Mouse (Mus musculus) liver, embryonic 14.5 days (tissue): ENCODE measurements around the gene Kdm2a. TPM values are rescaled to one million over a fixed set of nuclear protein-coding genes. Genes with fewer than 3 reads are reported as not detected.

ENCODE experiments used
- ATAC-seq: fragments of 200-750 bp; cut with Nextera tagmentation; 2 replicates; pipeline ENCODE4 v1.8.0; 2017; ENCODE audit warnings: moderate number of reproducible peaks, mild to moderate bottlenecking, moderate library complexity; ENCODE audit not compliant: insufficient read depth
- DNase-seq, 3 experiments: peaks; one replicate each; pipeline ENCODE4 v3.0.0-alpha.2; 2012 to 2013; ENCODE audit warnings: low read depth in 3 of 3, low spot score in 3 of 3
- H3K27ac ChIP-seq: fragments of 300-500 bp; sonication (generic); 2 replicates; pipeline ENCODE4 v1.5.1; 2014; ENCODE audit warnings: moderate library complexity, mild to moderate bottlenecking, control low read depth, inconsistent platforms
- H3K27me3 ChIP-seq: fragments of 300-500 bp; sonication (generic); 2 replicates; pipeline ENCODE4 v1.6.1; 2014; ENCODE audit warnings: mild to moderate bottlenecking, low read length, moderate library complexity; ENCODE audit not compliant: control insufficient read depth, insufficient read depth
- H3K36me3 ChIP-seq: fragments of 300-500 bp; sonication (generic); replicated peaks from 2 replicates; pipeline ENCODE4 v1.6.1; 2014; ENCODE audit warnings: low read depth; ENCODE audit not compliant: control insufficient read depth, insufficient read depth
- H3K4me1 ChIP-seq, 2 experiments: fragments of 200-500 bp in 1 of 2; fragments of 300-500 bp in 1 of 2; sonication (generic) in 1 of 2; replicated peaks; 2 replicates each; pipeline ENCODE4 v1.6.1; 2012 to 2014; ENCODE audit warnings: antibody characterized with exemption in 1 of 2, inconsistent platforms in 1 of 2, low read length in 1 of 2; ENCODE audit not compliant: control insufficient read depth in 2 of 2, insufficient read depth in 2 of 2
- H3K4me2 ChIP-seq: fragments of 300-500 bp; sonication (generic); 2 replicates; pipeline ENCODE4 v1.6.1; 2014; ENCODE audit warnings: low read depth, mild to moderate bottlenecking, control low read depth, moderate library complexity
- H3K4me3 ChIP-seq, 2 experiments: fragments of 200-500 bp in 1 of 2; fragments of 300-500 bp in 1 of 2; sonication (generic) in 1 of 2; 2 replicates each; pipeline ENCODE4 v1.5.1; 2012 to 2014; ENCODE audit warnings: low read depth in 2 of 2, low read length in 2 of 2, mild to moderate bottlenecking in 2 of 2, control low read depth in 1 of 2, inconsistent platforms in 1 of 2, moderate library complexity in 1 of 2; ENCODE audit not compliant: insufficient read depth in 1 of 2
- H3K9ac ChIP-seq: fragments of 300-500 bp; sonication (generic); replicated peaks from 2 replicates; pipeline ENCODE4 v1.6.1; 2014; ENCODE audit warnings: mild to moderate bottlenecking, control low read depth, moderate library complexity
- H3K9me3 ChIP-seq: fragments of 300-500 bp; sonication (generic); 2 replicates; pipeline ENCODE4 v1.6.1; 2016; ENCODE audit warnings: low read length, mixed read lengths; ENCODE audit not compliant: control insufficient read depth
- CTCF ChIP-seq: IDR thresholded peaks from 2 replicates; pipeline ENCODE4 v1.5.1; 2016; ENCODE audit warnings: antibody characterized with exemption, low read depth, control low read depth
- EP300 ChIP-seq: IDR thresholded peaks from 2 replicates; pipeline ENCODE4 v1.6.1; 2016; ENCODE audit warnings: antibody characterized with exemption, low read depth
- WGBS: fragments of 180-500 bp; shearing (Covaris S2); extraction: QIAGEN DNeasy Blood & Tissue Kit; methylation state at CpG from one replicate; pipeline ENCODE4 v1.1.7; 2014; ENCODE audit not compliant: insufficient replicate concordance; 5-methylcytosine and 5-hydroxymethylcytosine counted together
- polyA plus RNA-seq, 2 experiments: library from polyadenylated mRNA; depleted of rRNA in 1 of 2; stranded (reverse) in 1 of 2; unstranded in 1 of 2; fragments of >200 nt; fragmentation: Nextera tagmentation in 1 of 2; extraction: Ambion mirVana in 1 of 2; gene quantifications; 2 replicates each; pipeline versions ENCODE4 v1.2.1 to v1.2.3; 2012 to 2014

Gene Kdm2a
- polyA plus RNA-seq, 2 experiments, result 12.4 to 19.0 TPM

DNA sequence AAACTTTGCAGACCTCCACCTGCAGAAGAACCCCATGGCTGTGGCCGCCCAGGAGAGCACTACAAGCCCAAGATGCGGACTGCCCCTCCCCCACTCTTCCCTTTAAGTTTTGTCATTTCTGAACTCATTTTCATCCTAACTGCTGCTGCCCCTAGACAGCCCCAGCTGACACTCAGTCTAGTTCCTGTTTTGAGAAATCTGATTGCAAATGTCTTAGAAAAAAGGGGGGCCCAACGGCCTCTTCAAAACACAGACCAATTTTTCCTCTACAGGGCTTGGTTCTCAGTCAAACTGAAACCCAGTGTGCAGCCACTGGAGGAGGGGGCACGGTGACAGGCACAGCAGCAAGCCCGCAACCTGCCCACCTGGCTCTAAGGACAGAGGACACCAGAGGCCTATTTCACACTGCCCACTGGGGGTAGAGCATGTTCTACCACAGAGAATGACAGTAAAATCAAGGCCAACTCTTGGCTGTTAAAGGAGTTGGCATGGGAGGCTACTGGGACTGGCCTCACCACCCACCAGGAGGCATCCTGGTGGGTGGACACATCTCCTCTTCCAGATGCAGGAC is 93.7 kb downstream of the Kdm2a start:
- H3K9ac ChIP-seq, result peak overlapping the region; percentile 97; the same call in 1 of the 2 replicates
- no peak for TF ChIP-seq CTCF
- WGBS, result 25% methylated on average over 5 of the region's 5 CpGs

DNA sequence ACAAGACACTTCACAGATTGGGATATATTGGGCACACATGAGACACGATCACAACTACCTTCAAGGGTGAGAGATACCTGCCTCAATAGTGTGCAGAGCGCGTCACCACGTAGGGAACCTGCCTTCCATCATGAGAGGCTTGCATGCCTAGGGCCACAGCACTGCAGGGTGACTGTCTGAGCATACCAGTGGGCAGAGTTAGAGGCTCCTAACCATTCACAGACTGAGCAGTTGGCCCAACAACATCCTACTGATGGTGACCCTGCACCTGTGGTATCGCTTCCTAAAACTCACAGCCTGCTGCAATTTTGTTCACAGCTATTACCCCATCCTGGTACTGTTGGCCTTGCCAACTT is 94.5 kb downstream of the Kdm2a start:
- 72% methylated on average over 5 of the region's 5 CpGs for whole genome bisulfite sequencing
- peaks cover 7 to 56% of the 10 kb centered on the region in 2 experiments; a peak in 3 of 4 replicates for H3K4me1 ChIP-seq

More for the DNA sequence above, 93.7 kb downstream of the Kdm2a start:
- Histone ChIP-seq H3K27ac (peak overlapping the region; percentile 6; the same call in 1 of the 2 replicates), H3K9me3 (no peaks in the 10 kb centered on the region), H3K36me3 (no peaks in the 10 kb centered on the region), H3K4me3 (peak overlapping the region; percentile 96), H3K4me2 (peak overlapping the region; percentile 89), H3K4me1 (peaks cover 7 to 51% of the 10 kb centered on the region in 2 experiments; a peak in 3 of 4 replicates), H3K27me3 (no peaks in the 10 kb centered on the region)
- DNase-seq, result no peak
- ATAC-seq, result no peak

GRCm38 (mm10) chr19:4302936-4303639 is 95.0 kb downstream of the Kdm2a start:
- TF ChIP-seq CTCF, result no peak
- no peak for TF ChIP-seq EP300
- H3K36me3 ChIP-seq, result no peaks in the 10 kb centered on the region

More for the DNA sequence above, 94.5 kb downstream of the Kdm2a start:
- H3K9ac ChIP-seq, result no peak overlapping the region
- TF ChIP-seq CTCF (no peak), EP300 (no peak)
- ATAC-seq, result no peak
- H3K36me3 ChIP-seq, result no peaks in the 10 kb centered on the region
- no peak for DNase-seq
- no peaks in the 10 kb centered on the region for H3K27me3 ChIP-seq
- peak overlapping the region in 1 of 2 experiments; percentile 2; a peak in 3 of 4 replicates for H3K4me3 ChIP-seq
- no peak overlapping the region for H3K27ac ChIP-seq
- no peaks in the 10 kb centered on the region for H3K9me3 ChIP-seq
- H3K4me2 ChIP-seq, result peak overlapping the region; percentile 89

GRCm38 (mm10) chr19:4301735-4302651 is 96.1 kb downstream of the Kdm2a start:
- Histone ChIP-seq H3K36me3 (no peaks in the 10 kb centered on the region), H3K27me3 (no peaks in the 10 kb centered on the region), H3K4me3 (no peak overlapping the region), H3K27ac (no peak overlapping the region), H3K4me2 (peak overlapping the region; percentile 89), H3K4me1 (peaks cover 7 to 62% of the 10 kb centered on the region in 2 experiments; a peak in 3 of 4 replicates), H3K9me3 (no peaks in the 10 kb centered on the region), H3K9ac (no peak overlapping the region)
- no peak for ATAC-seq
- WGBS, result 28% methylated on average over 21 of the region's 21 CpGs
- TF ChIP-seq EP300 (no peak), CTCF (no peak)
- no peak for DNase-seq

More at GRCm38 (mm10) chr19:4302936-4303639, 95.0 kb downstream of the Kdm2a start:
- H3K4me3 ChIP-seq, result peak overlapping the region in 1 of 2 experiments; percentile 2; a peak in 3 of 4 replicates
- DNase-seq, result no peak
- ATAC-seq, result no peak
- H3K4me2 ChIP-seq, result peak overlapping the region; percentile 89
- no peaks in the 10 kb centered on the region for H3K27me3 ChIP-seq
- no peak overlapping the region for H3K9ac ChIP-seq
- no peak overlapping the region; the same call in 1 of the 2 replicates for H3K27ac ChIP-seq
- peaks cover 7 to 56% of the 10 kb centered on the region in 2 experiments; a peak in 3 of 4 replicates for H3K4me1 ChIP-seq
- no peaks in the 10 kb centered on the region for H3K9me3 ChIP-seq
- 29% methylated on average over 7 of the region's 7 CpGs for WGBS
